Mouse (Mus musculus) spleen, postnatal 36 days (tissue): ENCODE measurements around the gene Nup85.
A peak's percentile ranks its signal among the peaks of the same experiment; 100 is the strongest.

Experiments used
- DNase-seq, 2 experiments: peaks; one replicate each; pipeline ENCODE4 v3.0.0; 2022; ENCODE audit warnings: low spot score in 2 of 2, mixed read lengths in 1 of 2

The Nup85 gene

GRCm38 (mm10) chr11:115613138-115613945, 49.1 kb downstream of the Nup85 start:
- peak; percentile 61 to 68 for DNase-seq

DNA sequence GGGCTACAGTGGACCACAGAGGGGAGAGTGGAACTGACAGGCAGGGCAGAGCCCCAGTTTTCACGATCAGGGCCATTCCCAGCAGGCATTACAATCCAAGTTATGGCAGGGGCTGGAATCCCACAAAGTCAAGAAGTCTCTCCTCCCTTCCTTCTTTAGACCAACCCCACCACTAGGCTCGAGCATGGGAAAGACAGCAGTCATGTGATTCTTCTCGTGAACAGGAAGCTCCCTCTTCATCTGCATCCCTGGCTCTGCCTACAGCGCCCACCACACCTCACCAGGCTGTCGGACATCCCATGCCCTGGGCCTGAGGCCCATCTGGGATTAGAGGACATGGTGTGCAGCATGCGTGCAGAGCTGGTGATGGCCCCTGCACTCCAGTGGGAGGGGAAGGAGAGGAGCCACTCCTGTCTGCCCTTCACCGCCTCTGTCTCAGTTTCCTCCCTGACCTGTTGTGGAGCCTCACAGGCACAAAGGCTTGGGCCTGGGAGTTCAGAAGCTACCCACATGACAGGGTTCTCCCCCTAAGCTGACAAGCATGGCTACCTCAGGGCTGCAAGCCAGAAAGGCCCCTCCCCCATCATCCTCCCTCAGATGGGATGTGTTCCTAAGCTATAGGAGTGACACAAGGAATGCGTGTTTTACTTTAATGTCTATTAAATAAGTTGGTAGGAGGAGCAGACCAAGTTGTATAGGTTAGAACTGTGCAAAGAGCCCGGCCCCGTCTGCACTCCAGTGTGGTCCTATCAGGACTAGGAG, 50.3 kb downstream of the Nup85 start:
- no peak for DNase-seq

GRCm38 (mm10) chr11:115615108-115615825, 51.0 kb downstream of the Nup85 start:
- DNase-seq: no peak

- no peak for DNase-seq
Measured at GRCm38 (mm10) chr11:115615875-115616274, 51.6 kb downstream of the Nup85 start.

DNA sequence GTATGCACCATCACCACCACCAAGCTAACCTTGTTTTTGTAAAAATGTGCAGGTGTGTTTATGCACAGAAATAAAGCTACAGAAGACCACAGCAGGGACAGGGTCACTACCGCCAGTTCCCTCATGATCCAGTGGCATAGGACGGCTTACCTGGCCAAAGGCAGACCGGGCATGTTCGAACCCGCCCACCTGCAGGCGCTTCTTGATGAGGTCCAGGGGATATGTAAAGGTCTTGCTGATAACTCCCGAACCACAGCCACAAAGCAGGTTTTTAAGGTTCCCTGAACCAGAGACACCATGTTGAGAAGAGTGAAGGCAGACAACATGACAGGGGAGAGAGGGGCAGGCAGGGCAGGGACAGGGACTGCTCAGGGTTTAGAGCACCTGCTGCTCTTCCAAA, 52.1 kb downstream of the Nup85 start:
- DNase-seq: no peak

DNA sequence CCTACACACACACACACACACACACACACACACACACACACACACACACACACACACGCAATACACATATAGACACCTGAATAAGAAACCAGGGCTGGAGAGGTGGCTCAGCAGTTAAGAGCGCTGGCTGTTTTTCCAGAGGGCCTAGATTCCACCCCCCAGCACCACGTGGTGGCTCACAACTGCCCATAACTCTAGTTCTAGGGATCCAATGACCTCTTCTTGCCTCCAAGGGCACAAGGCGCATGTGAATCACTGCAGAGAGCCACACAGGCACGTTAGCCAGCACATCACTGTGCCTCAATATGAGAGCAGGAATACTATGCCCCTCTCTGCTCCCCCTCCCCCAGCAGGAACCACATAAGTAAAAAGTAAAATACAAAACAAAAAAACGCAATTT, 52.7 kb downstream of the Nup85 start:
- DNase-seq: no peak

- no peak for DNase-seq
Measured at GRCm38 (mm10) chr11:115618001-115618400, 53.8 kb downstream of the Nup85 start.

DNA sequence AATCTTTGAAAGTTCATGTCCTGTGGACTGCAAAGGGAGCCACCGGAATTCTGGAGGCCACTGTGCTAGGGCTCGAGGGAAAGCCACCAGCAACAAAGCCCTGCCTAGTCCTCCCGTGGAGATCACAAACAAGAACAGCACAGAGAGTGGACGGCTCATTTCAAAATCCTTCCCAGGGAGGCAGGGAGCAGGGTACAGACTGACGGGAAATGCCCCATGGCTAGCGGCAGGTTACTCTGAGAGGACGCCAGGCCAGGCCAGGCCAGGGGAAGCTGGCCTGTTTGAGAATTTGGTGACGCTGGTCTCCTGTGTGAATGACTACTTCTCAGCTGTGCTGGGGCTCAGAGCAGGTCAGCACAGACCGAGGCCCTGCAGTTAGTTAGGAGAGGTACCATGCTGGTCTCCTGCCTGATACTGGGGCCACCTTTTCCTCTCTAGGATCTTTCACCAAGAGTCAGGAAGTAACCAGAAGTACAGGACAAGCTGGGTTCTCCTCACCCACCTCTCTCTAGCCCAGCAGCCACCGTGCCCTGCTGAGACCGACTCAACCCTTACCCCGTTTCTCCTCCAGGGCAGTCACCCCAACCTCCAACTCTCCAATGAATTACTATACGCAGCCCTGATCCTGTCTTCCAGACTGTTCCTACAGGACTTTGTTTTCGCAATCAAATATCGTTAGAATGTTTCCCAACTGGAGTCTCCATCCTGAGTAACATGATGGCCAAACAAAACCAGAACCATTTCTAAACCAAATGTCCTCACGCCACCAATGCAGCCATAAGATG, 54.7 kb downstream of the Nup85 start:
- DNase-seq: no peak

- DNase-seq: no peak
Measured at GRCm38 (mm10) chr11:115619949-115620348, 55.7 kb downstream of the Nup85 start.

DNA sequence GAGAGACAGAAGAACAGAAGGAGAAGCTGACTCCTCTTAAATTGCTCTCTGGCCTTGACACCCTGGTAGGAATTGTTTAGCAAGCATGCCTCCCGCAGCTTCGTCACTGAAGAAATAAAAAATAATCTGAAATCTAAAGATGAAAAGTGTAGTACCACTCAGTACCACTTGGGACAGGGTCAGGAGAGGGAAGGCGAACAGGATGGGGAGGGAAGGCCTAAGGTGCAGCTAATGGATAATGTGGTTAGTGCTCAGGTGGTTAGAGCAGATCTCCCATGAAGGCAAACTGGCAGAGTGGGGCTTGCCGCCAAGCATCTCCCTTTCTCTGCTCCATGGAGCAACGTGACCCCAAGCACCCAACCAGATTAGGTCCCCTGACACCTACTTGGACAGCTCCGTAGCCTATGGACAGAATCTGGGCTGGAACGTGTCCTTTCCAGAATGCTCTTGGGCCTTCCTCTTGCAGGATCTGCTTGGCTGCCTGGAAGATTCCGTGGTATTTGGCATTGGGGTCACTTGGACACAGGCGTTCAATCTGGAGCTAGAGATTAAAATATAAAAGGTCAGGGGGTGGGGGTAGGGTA, 59.3 kb downstream of the Nup85 start:
- DNase-seq: no peak

DNA sequence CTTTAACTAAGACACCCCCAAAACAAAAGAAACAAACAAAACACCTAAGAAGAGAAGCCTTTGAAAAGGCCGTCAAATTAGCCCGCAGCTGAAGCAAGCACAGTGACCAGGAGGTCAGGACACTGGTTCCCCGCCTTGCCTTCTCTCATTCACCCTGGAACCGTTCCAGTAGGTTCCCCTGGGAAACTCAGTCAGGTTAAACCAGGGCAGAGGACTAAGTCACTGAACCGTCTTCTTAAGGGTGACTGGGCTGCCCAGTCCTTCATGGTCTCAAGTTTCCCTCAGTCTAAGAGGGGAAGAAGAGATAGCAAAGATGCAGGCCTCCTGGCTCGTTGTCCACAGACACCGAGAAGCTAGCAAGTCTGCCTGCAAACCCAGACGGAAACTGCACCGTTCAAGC, 61.6 kb downstream of the Nup85 start:
- no peak for DNase-seq

DNA sequence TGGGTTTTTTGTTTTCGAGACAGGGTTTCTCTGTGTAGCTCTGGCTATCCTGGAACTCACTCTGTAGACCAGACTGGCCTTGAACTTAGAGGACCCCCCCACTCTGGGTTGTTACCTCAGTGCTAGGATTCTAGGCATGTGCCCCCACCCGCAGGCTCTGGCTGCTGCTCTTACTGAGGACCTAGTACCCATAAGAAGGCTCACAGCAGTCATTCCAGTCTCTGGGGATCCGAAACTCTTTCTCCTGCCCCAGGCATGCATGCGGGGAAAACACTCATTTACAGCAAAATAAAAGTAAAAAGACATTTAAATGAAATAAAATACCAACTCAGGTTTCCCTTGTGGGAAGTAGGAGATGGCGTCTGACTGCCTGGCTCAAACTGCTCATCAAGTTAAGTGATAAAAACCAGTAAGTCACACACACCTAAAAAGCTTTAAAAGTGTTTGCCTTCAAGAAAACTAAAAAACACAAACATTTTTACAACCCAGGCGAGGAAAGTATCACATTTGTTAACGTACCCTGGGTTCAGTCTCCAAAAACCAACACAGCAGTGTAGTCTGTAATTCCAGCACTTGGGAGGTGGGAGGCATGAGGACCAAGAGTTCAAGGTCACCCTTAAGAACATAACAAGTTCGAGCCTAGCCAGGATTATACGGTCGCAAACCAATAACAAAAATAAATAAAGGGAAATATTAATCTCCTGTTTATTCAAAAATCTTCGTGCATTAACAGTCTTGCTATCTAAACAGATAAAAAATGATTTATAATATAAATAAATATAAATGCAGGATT, 62.8 kb downstream of the Nup85 start:
- no peak for DNase-seq

GRCm38 (mm10) chr11:115627705-115628464, 63.7 kb downstream of the Nup85 start, which contains the start of gene Slc25a19:
Slc25a19 (minus strand) TSS chr11:115628295.
- peak; percentile 100 for DNase-seq

DNA sequence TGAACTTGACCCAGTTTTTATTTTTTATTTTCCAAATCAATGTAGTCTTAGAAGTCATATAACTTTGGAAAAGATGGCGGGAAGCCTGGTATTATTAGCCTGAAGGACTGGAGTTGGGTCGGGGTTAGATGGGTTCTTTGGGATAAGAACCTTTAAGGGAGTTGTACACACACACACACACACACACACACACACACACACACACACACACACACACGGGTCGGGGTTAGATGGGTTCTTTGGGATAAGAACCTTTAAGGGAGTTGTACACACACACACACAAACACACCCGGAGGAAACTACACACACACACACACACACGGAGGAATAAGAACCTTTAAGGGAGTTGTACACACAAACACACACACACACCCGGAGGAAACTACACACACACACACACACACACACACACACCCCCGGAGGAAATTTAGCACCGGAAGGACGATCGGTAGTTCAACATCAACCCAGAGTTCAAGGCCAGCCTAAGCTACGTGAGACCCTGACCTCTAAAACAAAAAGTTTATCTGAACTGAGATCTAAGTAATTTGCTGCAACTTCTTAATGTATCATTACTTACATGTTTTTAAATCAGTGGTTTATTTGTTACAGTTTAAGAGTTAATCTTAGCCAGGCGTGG, 64.3 kb downstream of the Nup85 start:
- DNase-seq: no peak

DNA sequence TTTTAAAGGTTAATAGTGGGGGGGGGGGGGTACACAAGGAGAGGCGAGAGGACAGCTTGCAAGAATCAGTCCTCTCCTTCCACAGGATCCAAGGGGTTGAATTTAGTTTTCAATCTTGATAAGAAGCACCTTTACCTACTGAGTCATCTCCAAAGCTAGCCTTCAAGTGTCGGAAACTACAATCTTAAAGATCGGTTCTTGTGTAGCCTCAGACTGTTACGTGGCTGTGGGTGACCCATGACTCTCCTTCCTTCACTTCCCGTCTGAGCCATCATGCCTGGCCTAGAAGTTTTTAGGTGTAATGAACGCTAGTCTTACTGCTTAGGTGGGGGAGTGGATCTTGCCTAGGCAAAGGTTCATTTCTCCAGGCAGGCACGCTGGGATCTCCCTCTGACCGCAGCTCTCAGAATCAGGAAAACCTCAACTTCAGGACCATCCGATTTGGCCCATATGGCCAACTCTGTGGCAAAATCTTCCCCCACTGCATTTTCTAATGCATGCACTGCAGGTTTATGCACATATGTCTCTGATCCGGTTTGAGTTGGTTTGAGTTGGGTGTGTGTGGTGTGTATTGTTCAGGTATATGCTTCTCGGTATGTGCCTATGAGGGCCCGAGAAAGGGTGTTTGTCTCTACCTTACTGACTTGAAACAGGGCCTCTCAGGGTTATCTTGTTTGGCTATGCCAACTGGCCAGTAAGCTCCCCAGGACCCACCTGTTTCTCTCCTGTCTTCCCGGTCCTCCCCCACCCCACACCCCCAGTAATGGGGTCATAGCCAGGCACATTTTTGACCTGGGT, 65.7 kb downstream of the Nup85 start:
- no peak for DNase-seq

DNA sequence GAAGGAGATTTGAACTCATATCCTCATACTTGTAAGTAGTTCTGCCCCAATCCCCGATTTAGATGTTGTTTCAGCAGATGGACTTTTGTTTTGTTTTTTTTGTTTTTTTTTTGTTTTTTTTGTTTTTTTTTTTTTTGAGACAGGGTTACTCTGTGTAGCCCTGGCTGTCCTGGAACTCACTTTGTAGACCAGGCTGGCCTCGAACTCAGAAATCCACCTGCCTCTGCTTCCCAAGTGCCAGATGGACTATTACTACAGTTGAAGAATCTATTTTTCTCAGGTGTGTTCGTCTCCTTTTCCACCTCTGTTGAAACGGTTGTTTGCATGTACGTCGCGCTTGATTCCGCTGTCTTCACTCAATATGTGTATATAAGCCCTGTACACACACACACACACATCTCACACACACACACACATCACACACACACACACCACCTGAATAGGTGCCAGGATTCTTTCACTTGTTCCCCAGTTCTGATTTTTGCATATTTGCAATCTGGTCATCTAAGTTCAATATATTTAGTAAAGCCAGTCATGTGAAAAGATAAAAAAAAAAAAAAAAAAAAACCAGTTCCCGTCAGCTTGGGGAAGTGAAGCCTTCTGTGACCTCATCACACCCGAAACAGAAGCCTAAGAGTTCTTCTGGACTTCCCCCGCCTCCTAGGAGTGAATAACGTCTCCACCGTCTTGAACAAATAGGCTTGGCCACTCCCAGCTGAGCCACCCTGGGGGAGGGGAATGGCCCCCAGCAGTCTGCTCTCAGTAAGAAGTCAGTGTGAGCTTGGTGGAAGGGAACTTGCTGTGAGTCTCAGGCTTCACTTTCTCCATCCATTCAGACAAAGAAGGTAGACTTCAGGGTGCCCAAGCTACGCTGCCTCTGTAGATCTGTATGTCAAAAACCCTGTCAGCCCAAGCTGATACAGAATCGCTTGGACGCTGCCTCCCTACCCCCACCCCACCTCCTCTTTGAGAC, 66.6 kb downstream of the Nup85 start:
- peak; percentile 95 for DNase-seq

GRCm38 (mm10) chr11:115631505-115631890, 67.3 kb downstream of the Nup85 start:
- peak in 1 of 2 experiments; percentile 53 for DNase-seq
